Mouse (Mus musculus): ENCODE results near the gene Mybpc1. TPM values are rescaled to one million over a fixed set of nuclear protein-coding genes. Genes with fewer than 3 reads are reported as not detected.

The Mybpc1 gene
- polyA plus RNA-seq (2012; fragmentation: generic; extraction: Trizol) = not detected

DNA sequence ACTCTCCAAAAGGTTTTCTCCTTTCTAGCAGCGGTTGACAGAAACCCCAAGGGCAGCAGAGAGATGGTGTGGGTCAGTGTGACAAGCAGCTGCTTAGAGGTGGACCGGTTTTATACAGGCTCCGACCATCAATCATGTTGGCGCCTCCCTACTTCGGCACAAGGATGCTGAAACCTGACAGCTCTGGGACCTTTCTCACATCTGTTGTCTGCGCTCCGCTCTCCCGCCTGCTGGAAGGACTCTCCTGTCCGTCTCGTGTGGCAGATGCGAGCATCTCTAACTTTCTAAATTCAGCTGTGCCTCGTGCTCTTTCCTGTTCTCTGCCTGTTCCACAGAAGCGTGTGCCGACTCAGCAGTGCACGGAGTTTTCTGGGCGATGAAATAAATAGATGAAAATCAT is at the start of gene Mybpc1:
Gene Mybpc1 (minus strand): TSS at position 210 of the 400 bp plus-strand sequence.

DNA sequence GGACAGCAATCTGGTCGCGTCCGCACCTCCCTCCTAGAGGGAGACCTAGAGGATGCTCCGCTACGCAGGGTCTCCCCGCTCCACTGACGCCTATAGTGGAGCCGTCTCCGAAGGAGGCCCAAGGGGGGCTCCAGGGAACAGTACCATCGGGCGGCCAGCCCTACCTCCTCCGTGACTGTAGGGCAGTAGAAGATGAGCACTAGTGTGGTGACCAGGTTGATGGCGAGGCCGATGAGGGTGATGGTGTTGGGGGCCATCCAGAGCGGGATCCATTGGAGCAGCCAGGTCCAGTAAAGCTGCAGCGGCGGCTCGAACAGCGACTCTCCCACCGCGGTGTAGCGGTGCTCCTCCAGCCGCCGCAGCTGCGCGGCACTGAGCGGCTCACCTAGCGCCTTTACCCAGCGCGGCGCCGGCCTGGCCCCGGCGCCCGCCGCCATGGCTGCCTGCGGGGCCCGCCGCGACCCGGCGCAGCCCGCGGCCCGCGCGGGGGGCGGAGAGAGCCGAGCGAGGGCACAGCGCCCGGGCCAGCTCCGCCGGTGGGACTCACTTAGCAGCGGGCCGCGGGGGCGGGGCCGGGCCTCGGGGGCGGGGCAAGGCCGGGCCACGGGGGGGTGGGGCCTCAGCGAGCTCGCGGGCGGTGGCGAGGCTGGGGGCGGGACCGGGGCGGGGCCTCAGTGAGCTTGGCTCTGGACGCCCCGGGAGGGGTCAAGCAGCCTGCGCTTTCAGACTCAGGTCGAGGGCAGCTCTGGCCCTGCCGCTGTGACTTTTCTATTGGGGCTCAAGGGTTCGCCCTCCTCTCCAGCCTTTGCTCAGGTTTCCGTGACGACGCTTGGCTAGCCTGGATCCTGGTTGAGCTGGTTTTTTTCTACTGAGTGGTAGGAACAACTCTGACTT is 101.3 kb downstream of the Mybpc1 start, which contains the start of gene Chpt1:
Gene Chpt1 (minus strand): TSS at position 653 of the 894 bp plus-strand sequence.

Other genes with a start within 250 kb of the Mybpc1 start
- 1 to 10 TPM in 1 of 2 experiments, under 1 TPM in 1; 0.35 to 5.0 TPM for gene Dram1, start 226.1 kb downstream of the Mybpc1 start, polyA plus RNA-seq (2012; fragmentation: generic; extraction: Trizol)
- 1 to 10 TPM; 1.5 to 8.8 TPM for gene Gnptab, start 226.0 kb downstream of the Mybpc1 start, polyA plus RNA-seq (2012; fragmentation: generic; extraction: Trizol)
- not detected for gene Sycp3, start 145.6 kb downstream of the Mybpc1 start, polyA plus RNA-seq (2012; fragmentation: generic; extraction: Trizol)
- 10 to 100 TPM in 1 of 2 experiments, 1 to 10 TPM in 1; 3.5 to 10.1 TPM for gene Chpt1, start 101.1 kb downstream of the Mybpc1 start, polyA plus RNA-seq (2012; fragmentation: generic; extraction: Trizol)
- not detected for gene Spic, start 79.9 kb upstream of the Mybpc1 start, polyA plus RNA-seq (2012; fragmentation: generic; extraction: Trizol)
- gene Arl1, start 125.7 kb upstream of the Mybpc1 start, polyA plus RNA-seq (2012; fragmentation: generic; extraction: Trizol) = 10 to 100 TPM in 1 of 2 experiments, 1 to 10 TPM in 1; 8.6 to 73.9 TPM
- 10 to 100 TPM in 1 of 2 experiments, 1 to 10 TPM in 1; 5.5 to 11.2 TPM for gene Utp20, start 221.7 kb upstream of the Mybpc1 start, polyA plus RNA-seq (2012; fragmentation: generic; extraction: Trizol)

All from C3H10T1/2 (cell line).